Mouse (Mus musculus) brain, embryonic 14.5 days (tissue): ENCODE results near the gene B4galt2.

Source experiments
- CTCF ChIP-seq: fragments of 200-500 bp; IDR thresholded peaks from 2 replicates; pipeline ENCODE4 v1.5.1; 2012; ENCODE audit warnings: inconsistent platforms, mild to moderate bottlenecking, moderate library complexity, borderline replicate concordance; ENCODE audit not compliant: insufficient read depth, insufficient read length; ENCODE audit errors: extremely low read depth
- POLR2A ChIP-seq: fragments of 200-500 bp; IDR thresholded peaks from 2 replicates; pipeline ENCODE4 v1.6.1; 2012; ENCODE audit warnings: mild to moderate bottlenecking, inconsistent platforms, borderline replicate concordance; ENCODE audit not compliant: poor library complexity, insufficient read depth, insufficient read length, severe bottlenecking; ENCODE audit errors: extremely low read depth

GRCm38 (mm10) chr4:117884146-117884545, 859 bp upstream of the B4galt2 start:
- TF ChIP-seq CTCF (no peak), POLR2A (no peak)
